Mouse (Mus musculus) lung, postnatal 0 days (tissue): Measurements from ENCODE around the gene Slc34a2.
A peak's percentile ranks its signal among the peaks of the same experiment; 100 is the strongest.

Source experiments
- CTCF ChIP-seq: IDR thresholded peaks from 2 replicates; pipeline ENCODE4 v1.5.1; 2016; ENCODE audit warnings: antibody characterized with exemption, mild to moderate bottlenecking
- EP300 ChIP-seq: IDR thresholded peaks from 2 replicates; pipeline ENCODE4 v1.6.1; 2016; ENCODE audit warnings: antibody characterized with exemption, mild to moderate bottlenecking, control low read depth

DNA sequence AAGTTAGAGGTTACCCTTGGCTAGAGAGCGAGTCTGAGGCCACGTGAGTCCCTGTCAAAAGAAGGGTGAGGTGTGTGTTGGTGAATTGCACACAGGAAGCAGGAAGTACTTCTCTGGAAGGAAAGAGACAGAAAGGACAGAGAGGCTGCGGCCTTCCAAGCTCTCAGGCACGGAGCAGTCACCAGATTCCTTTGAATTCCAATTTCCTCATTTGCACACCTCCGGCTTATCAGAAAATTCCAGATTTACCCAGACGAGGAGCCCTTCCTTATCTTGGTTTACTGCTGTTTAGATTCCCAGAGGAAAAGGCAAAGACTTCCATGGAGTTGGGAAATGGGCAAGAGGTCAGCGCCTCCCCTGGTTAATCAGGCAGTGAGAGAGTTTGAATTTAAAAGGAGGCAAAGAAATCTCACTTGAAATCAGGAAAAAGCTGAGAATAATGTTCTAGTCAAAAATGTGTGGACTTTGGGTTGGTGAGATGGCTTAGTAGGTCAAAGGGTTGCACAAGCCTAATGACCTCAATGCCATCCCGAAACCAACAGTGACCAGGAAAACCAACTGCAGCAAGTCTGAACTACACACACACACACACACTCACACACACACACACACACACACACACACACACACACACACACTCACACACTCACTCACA lies 47.1 kb upstream of the Slc34a2 start:
- no peak for TF ChIP-seq CTCF
- peak; percentile 57 for TF ChIP-seq EP300
